Comparison of ENCODE assay signal across 18 mouse cellular contexts in the genomic region with DNA sequence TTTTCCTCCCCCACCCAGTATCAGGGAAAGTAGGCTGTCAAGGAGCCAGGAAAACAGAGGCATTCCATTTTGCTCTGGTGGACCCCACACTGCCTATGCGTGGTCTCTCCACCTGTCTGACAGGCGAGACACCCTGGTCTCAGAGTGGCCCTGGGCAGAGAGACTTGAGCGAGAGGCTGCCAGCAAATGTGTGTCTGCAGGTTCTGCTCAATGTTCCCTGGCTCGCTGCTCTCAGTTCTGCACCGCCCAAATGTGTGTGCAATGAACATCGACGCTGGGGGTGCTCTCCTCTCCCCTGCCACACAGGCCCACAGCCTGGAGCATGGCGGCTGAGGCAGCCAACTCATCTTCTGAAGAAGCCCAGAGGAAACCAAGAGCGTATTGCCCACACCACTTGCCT.
DNase-seq lines count a peak whose midpoint lies in the region; ATAC-seq and TF ChIP-seq lines count a peak whose summit lies in the region.
"Had no signal": no experiment of that assay in that cellular context is flagged by ENCODE, and none has a peak within 500 bp of the region (broad histone marks: within the 10 kb centered on the region; RNA-seq: fewer than 3 reads in every experiment).

No protein-coding gene starts in this region.

- peak in 1 of 2 experiments; percentile 51 for DNase-seq in cerebellum, adult 2 months
- no peak for DNase-seq in cerebellum, postnatal 4 days (ENCODE audit: low spot score in 2 of 2)
- peak; percentile 57 to 65 for DNase-seq in frontal cortex, postnatal 36 days (ENCODE audit: low spot score in 2 of 2)
- DNase-seq in frontal cortex, postnatal 25 days (ENCODE audit: low spot score in 2 of 2) = no peak
- DNase-seq in cerebellum, postnatal 14 days = peak; percentile 47 to 63
- DNase-seq in right cerebral cortex, adult 2 months (ENCODE audit: low spot score in 2 of 2) = peak; percentile 41 to 67
- no peak for DNase-seq in midbrain, embryonic 14.5 days
- DNase-seq: heart, postnatal 36 days; kidney, adult 9 months; lung, postnatal 10 days; thymus, postnatal 25 days had no signal

- no peaks in the 10 kb centered on the region for H3K36me3 ChIP-seq in kidney, embryonic 16.5 days (ENCODE audit: insufficient read depth, low read length)
- H3K36me3 ChIP-seq in midbrain, embryonic 14.5 days (ENCODE audit: control insufficient read depth, insufficient read depth, low read length) = no peaks in the 10 kb centered on the region
- H3K36me3 ChIP-seq: embryonic facial prominence, embryonic 12.5 days; limb, embryonic 12.5 days; liver, embryonic 15.5 days had no signal

- no peak overlapping the region for H3K4me3 ChIP-seq in cerebellum, adult 2 months (replicated peaks; ENCODE audit: insufficient read depth, low read depth, low read length)
- no peak overlapping the region for H3K4me3 ChIP-seq in kidney, embryonic 16.5 days (ENCODE audit: low read length)
- no peak overlapping the region for H3K4me3 ChIP-seq in midbrain, embryonic 14.5 days (replicated peaks; ENCODE audit: low read depth, low read length)
- H3K4me3 ChIP-seq: embryonic facial prominence, embryonic 12.5 days; limb, embryonic 12.5 days; liver, embryonic 15.5 days had no signal

- WGBS in cerebellum, adult 2 months = 43% methylated on average over 9 of the region's 9 CpGs
- 86% methylated on average over 9 of the region's 9 CpGs for WGBS in kidney, embryonic 16.5 days
- WGBS in midbrain, embryonic 14.5 days = 95% methylated on average over 9 of the region's 9 CpGs

- no peak for ATAC-seq in kidney, embryonic 16.5 days (ENCODE audit: low FRiP score, low TSS enrichment)
- no peak for ATAC-seq in midbrain, embryonic 14.5 days (ENCODE audit: low FRiP score, low TSS enrichment)
- ATAC-seq: activated CD4-positive, CD25-positive, alpha-beta regulatory T cell, adult 4 months; inflammation-experienced regulatory T-cells, adult 6 months had no signal

- no peak overlapping the region for H3K9ac ChIP-seq in kidney, embryonic 16.5 days (replicated peaks; ENCODE audit: low read length)
- H3K9ac ChIP-seq in midbrain, embryonic 14.5 days (replicated peaks; ENCODE audit: low read length) = no peak overlapping the region
- H3K9ac ChIP-seq: embryonic facial prominence, embryonic 12.5 days; limb, embryonic 12.5 days; liver, embryonic 15.5 days had no signal

- no peak for TF ChIP-seq CTCF in cerebellum, adult 2 months (IDR thresholded peaks at IDR 0.05; ENCODE audit: borderline replicate concordance, insufficient read depth, low read depth, low read length)

- no peaks in the 10 kb centered on the region for H3K9me3 ChIP-seq in kidney, embryonic 16.5 days (ENCODE audit: low read length)
- H3K9me3 ChIP-seq in midbrain, embryonic 14.5 days (ENCODE audit: control insufficient read depth, low read length) = no peaks in the 10 kb centered on the region
- H3K9me3 ChIP-seq: embryonic facial prominence, embryonic 12.5 days; limb, embryonic 12.5 days; liver, embryonic 15.5 days had no signal

- TF ChIP-seq POLR2A in cerebellum, adult 2 months (IDR thresholded peaks at IDR 0.05; ENCODE audit: borderline replicate concordance, insufficient read depth, low read length) = no peak

- peaks cover 24% of the 10 kb centered on the region for H3K4me1 ChIP-seq in cerebellum, adult 2 months (ENCODE audit: control insufficient read depth, insufficient read depth, low read length)
- H3K4me1 ChIP-seq in kidney, embryonic 16.5 days (ENCODE audit: insufficient read depth, low read length) = no peaks in the 10 kb centered on the region
- peaks cover 23% of the 10 kb centered on the region for H3K4me1 ChIP-seq in midbrain, embryonic 14.5 days (ENCODE audit: control insufficient read depth, insufficient read depth, low read length)
- H3K4me1 ChIP-seq: limb, embryonic 12.5 days; liver, embryonic 15.5 days had no signal

- H3K27me3 ChIP-seq in cerebellum, adult 2 months (ENCODE audit: control insufficient read depth, insufficient read depth, low read length) = no peaks in the 10 kb centered on the region
- H3K27me3 ChIP-seq in kidney, embryonic 16.5 days (ENCODE audit: insufficient read depth, low read length) = no peaks in the 10 kb centered on the region
- H3K27me3 ChIP-seq in midbrain, embryonic 14.5 days (ENCODE audit: control insufficient read depth, insufficient read depth, low read length) = no peaks in the 10 kb centered on the region
- H3K27me3 ChIP-seq: embryonic facial prominence, embryonic 12.5 days; limb, embryonic 12.5 days; liver, embryonic 15.5 days had no signal

- H3K4me2 ChIP-seq in kidney, embryonic 16.5 days (replicated peaks; ENCODE audit: low read depth, low read length) = no peak overlapping the region
- H3K4me2 ChIP-seq in midbrain, embryonic 14.5 days (ENCODE audit: low read length) = no peak overlapping the region
- H3K4me2 ChIP-seq: embryonic facial prominence, embryonic 12.5 days; heart, embryonic 11.5 days; limb, embryonic 12.5 days; liver, embryonic 15.5 days had no signal

- peak overlapping the region; percentile 45 for H3K27ac ChIP-seq in cerebellum, adult 2 months (ENCODE audit: insufficient read depth, low read length)
- no peak overlapping the region for H3K27ac ChIP-seq in kidney, embryonic 16.5 days (ENCODE audit: low read length)
- H3K27ac ChIP-seq in midbrain, embryonic 14.5 days (replicated peaks; ENCODE audit: low read depth, low read length) = no peak overlapping the region
- H3K27ac ChIP-seq: embryonic facial prominence, embryonic 12.5 days; limb, embryonic 12.5 days; liver, embryonic 15.5 days had no signal

Comparison
In these comparisons a context has a peak if more than half of its experiments do, and no peak if none do; other contexts are left out.
1. DNase-seq: peak in frontal cortex, postnatal 36 days (2 of 2), cerebellum, postnatal 14 days (2 of 2) and right cerebral cortex, adult 2 months (2 of 2); none in cerebellum, postnatal 4 days (0 of 2), frontal cortex, postnatal 25 days (0 of 2) and midbrain, embryonic 14.5 days (single experiment).